In genomic region chr1:160792686-160793355, GRCm38 (mm10) we compare ENCODE assay signal across 7 mouse cellular contexts. TPM values are rescaled to one million over a fixed set of nuclear protein-coding genes. Genes with fewer than 3 reads are reported as not detected.
DNase-seq lines count a peak whose midpoint lies in the region; ATAC-seq lines count a peak whose summit lies in the region.

Rabgap1l (minus strand) TSS chr1:160793211.

- peak; percentile 96 for ATAC-seq in intestine, embryonic 16.5 days
- peak; percentile 98 for ATAC-seq in midbrain, embryonic 11.5 days (ENCODE audit: low FRiP score)

- H3K9ac ChIP-seq in intestine, embryonic 16.5 days (ENCODE audit: low read depth, low read length): peak within 1 kb of the TSS; percentile 89
- peak within 1 kb of the TSS; percentile 71 for H3K9ac ChIP-seq in midbrain, embryonic 11.5 days (ENCODE audit: low read length)

- intact Hi-C loops in gastrocnemius, postnatal 36 days (cut with DNase I): loop anchor here (5.0 kb wide), 1 partner anchor 114 kb away; the partner anchor contains the start of gene Rc3h1
- intact Hi-C loops in left cerebral cortex, postnatal 36 days (cut with DNase I): loop anchor here (5.0 kb wide), 1 partner anchor 114 kb away; the partner anchor contains the start of gene Rc3h1

- H3K27me3 ChIP-seq in intestine, embryonic 16.5 days (replicated peaks; ENCODE audit: control insufficient read depth, insufficient read depth, low read length): no peaks in the 10 kb centered on the region
- no peaks in the 10 kb centered on the region for H3K27me3 ChIP-seq in midbrain, embryonic 11.5 days (ENCODE audit: control insufficient read depth, insufficient read depth, low read length)

- H3K4me3 ChIP-seq in intestine, embryonic 16.5 days (ENCODE audit: low read length): peak within 1 kb of the TSS; percentile 91
- H3K4me3 ChIP-seq in midbrain, embryonic 11.5 days (ENCODE audit: low read depth, low read length): peak within 1 kb of the TSS; percentile 70

- H3K36me3 ChIP-seq in intestine, embryonic 16.5 days (ENCODE audit: control insufficient read depth, insufficient read depth, low read length): no peaks in the 10 kb centered on the region
- H3K36me3 ChIP-seq in midbrain, embryonic 11.5 days (ENCODE audit: control insufficient read depth, insufficient read depth, low read length): no peaks in the 10 kb centered on the region

- WGBS in intestine, embryonic 16.5 days: under 1% methylated on average over 65 of the region's 67 CpGs
- WGBS in midbrain, embryonic 11.5 days: under 1% methylated on average over 60 of the region's 67 CpGs

- DNase-seq in adrenal gland, adult 18-20 months (ENCODE audit: low spot score in 2 of 2): peak; percentile 73 to 75
- DNase-seq in embryo, embryonic 11 days: peak; percentile 97
- DNase-seq in gastrocnemius, postnatal 36 days: peak; percentile 62 to 76
- peak; percentile 68 to 78 for DNase-seq in left cerebral cortex, postnatal 36 days (ENCODE audit: low spot score in 2 of 2)
- peak; percentile 99 for DNase-seq in midbrain, embryonic 11.5 days (ENCODE audit: low spot score, missing footprints)
- peak; percentile 79 for DNase-seq in skeletal muscle tissue, adult 2 months (ENCODE audit: low read depth, low spot score)

- no peaks in the 10 kb centered on the region for H3K9me3 ChIP-seq in intestine, embryonic 16.5 days (ENCODE audit: control insufficient read depth, low read length)
- no peaks in the 10 kb centered on the region for H3K9me3 ChIP-seq in midbrain, embryonic 11.5 days (ENCODE audit: control insufficient read depth, low read length)

- peak within 1 kb of the TSS; percentile 77 for H3K4me2 ChIP-seq in intestine, embryonic 16.5 days (ENCODE audit: low read depth, low read length)
- H3K4me2 ChIP-seq in midbrain, embryonic 11.5 days: peak within 1 kb of the TSS; percentile 96

- no peaks in the 10 kb centered on the region for H3K4me1 ChIP-seq in intestine, embryonic 16.5 days (ENCODE audit: control insufficient read depth, insufficient read depth, low read length)
- no peaks in the 10 kb centered on the region for H3K4me1 ChIP-seq in midbrain, embryonic 11.5 days (ENCODE audit: control insufficient read depth, insufficient read depth, low read length)

- H3K27ac ChIP-seq in intestine, embryonic 16.5 days (ENCODE audit: low read length): peak within 1 kb of the TSS; percentile 68
- H3K27ac ChIP-seq in midbrain, embryonic 11.5 days (ENCODE audit: low read depth, low read length): no peak within 1 kb of the TSS

RNA-seq across cellular contexts. Expression of gene Rabgap1l, which starts in this region (rescaled TPM):
- 10 to 100 TPM; 26.4 to 30.6 TPM for total RNA-seq in adrenal gland, adult 18-20 months (2021)
- total RNA-seq in gastrocnemius, postnatal 36 days (2021): 10 to 100 TPM in 1 of 2 experiments, 1 to 10 TPM in 1; 9.1 to 11.7 TPM
- polyA plus RNA-seq in intestine, embryonic 16.5 days (2015; fragmentation: Nextera tagmentation; extraction: Ambion mirVana): 16.7 and 18.5 TPM in 2 replicates
- 100 to 1,000 TPM; 190 to 205 TPM for total RNA-seq in left cerebral cortex, postnatal 36 days (2021)
- polyA plus RNA-seq in midbrain, embryonic 11.5 days (2014; fragmentation: Nextera tagmentation; extraction: Ambion mirVana): 12.2 and 12.8 TPM in 2 replicates

Comparison
In these comparisons a context has a peak if more than half of its experiments do, and no peak if none do; other contexts are left out.
1. RNA of gene Rabgap1l (total RNA-seq): 190 to 205 TPM in left cerebral cortex, postnatal 36 days; 26.4 to 30.6 TPM in adrenal gland, adult 18-20 months and 9.1 to 11.7 TPM in gastrocnemius, postnatal 36 days; every median in the first group is over 4 times any median in the second.
2. Peak in every context shown above with its lines, with median percentiles within 50 percentile points of each other: DNase-seq.